Mouse (Mus musculus): Measurements from ENCODE around the gene Abcd2.

Abcd2 gene

DNA sequence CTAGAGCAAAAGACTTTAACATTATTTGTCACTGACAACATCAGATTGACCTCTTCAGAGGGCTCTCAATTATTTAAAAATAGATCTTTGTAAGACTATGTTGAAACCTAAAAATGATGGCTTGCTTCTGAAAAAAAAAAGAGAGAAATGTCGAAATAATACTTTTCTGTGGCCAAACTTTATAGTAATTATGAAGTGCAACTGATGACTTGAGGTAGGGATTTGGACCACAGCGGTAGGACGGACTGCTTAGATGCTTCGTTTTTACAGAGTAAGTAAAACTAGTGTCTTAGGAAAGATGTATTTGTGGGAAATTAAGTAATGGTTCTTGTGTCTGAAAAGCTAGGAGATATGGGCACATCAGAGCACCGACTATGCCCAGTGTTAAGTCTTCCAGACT, 30.4 kb downstream of the Abcd2 start:
- DNase-seq = no peak

DNA sequence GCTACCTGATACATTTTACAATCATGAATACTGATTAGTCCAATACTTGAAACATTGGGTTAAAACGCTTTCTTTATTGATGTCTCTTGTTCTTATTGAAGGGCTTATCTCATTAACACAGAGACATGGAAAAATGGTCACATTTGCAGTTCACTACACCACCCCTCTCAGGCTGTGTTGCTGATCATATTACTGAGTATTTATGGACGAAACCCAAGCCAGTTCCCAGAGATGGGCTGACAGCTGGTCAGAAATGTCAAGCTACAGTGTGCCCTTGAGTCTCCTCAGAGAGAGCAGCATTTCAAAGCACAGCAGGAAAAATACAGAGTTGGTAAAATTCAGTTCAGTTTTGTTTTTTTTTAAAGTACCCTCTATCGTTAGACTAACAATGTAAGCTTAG, 38.3 kb downstream of the Abcd2 start:
- no peak for DNase-seq

DNA sequence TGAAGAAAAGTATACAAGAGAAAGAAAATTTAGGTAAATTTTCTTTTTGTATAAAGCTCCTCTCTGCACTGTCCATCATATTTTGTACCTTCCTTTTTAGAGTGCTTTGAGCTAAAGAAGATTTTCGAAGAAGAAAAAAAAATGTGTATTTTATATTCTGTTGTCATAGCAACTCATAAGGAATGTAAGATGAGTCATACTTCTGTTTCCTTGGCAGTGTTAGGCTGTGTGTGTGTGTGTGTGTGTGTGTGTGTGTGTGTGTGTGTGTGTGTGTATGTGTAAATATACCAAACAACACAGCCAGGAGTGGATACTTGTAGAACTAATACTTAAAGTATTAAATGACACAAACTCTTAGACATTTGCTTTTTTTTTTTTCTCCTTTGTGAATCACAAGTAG, 39.0 kb downstream of the Abcd2 start:
- peak; percentile 18 for DNase-seq

DNA sequence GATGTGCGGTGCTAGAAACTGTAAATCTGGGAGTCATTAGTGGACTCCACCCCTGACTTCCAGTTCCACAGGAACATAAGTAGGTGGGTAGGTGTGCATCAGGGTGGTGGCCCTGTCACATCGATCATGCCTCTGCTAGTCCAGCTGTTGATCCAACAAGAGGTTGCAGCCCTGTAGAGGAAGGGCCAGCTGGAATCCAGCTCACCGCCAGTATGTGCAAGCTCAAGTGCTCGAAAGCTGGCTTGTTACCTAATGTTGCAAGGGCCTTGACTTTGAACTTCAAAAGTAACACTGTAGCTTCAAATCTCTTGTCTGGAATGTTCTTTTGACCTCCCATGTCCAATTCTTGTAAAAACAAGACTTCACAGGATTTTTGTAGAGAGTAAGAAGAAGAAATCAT, 67.0 kb downstream of the Abcd2 start:
- DNase-seq = no peak

DNA sequence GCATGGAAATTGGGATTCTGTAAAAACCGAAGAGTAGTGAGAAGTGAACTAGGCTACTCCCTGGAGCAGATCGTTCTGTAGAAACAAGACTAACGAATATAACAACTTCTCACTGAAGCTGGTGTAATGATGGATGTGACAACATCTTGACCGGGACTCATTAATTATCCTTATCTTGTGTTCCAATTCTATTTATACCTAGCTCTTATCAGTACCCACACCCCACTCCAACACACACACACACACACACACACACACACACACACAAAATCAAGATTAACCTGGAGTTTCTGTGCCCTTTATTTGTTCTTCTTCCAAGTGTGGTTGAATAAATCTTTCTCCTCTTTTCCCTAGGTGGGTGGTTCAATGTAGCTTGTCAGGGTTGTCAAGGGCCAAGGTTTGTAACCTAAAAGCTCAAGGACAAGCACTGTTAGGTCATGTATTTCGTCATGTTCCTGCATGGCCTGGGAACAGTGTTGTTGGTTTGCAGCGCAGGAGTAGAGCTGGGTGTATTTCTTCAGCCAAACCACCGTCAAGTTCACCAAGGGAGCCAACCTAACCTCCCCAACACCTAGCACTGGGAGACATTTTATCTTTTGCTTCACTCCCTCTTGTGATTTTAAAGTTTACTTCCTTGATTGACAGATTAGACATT, 78.9 kb downstream of the Abcd2 start:
- DNase-seq = no peak

DNA sequence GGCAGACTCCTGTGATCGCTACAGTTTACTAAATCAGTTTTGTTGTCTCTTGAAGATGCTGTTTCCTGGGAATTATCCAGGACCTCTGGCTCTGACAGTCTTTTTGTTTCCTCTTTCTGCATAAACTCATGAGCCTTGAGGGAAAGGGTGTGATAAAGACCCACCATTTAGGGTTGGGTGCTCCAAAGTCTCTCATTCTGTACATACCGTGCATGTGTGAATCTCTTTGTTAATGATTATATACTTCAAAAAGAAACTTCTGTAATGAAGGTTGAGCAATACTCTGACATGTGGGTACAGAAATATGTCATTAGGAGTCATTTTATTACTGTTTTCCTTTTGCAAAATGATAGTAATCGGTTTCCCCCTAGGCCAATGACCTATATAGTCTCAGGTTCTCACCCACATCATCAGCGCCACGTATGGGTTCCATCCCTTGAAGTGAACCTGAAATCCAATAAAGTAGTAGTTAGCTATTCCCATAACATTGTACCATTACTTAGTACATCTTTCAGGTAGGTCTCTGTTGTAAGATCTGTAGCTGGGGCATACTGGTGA, 83.4 kb downstream of the Abcd2 start:
- no peak for DNase-seq

DNA sequence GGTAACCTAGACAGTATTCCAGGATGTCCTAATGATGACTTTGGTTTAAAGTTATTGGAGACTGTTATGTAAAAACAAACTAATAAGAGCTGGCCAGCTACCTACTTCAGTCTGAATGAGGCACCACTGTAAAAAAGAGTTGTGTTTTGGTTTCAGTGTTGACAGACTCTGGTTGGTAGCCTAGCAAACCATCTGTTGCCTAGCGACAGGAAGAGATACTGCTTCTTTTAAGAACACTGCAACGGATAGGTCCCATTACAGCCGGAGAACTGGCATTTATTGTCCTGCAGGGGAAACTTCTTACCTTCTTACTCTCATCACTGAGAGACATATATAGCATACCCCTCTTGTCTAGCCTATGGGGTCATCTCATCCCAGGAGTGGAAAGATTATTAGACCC, 86.7 kb downstream of the Abcd2 start:
- peak; percentile 52 for DNase-seq

DNA sequence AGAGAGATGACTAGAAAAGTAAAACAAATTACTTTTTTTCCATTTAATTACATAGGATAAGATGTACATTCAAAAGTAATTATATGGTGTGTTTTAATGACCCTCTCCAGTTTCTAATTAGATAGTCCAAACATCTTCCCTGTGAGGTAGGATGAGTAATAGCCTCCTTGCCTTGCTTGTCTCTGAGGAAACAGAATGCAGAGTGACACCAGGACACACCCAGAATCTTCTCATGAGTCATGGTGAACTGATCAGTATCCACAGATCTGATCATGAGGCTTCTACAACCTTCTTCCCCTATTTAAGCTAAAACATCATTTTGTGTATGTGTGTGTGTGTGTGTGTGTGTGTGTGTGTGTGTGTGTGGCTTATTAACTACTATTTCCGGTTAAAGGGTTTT, 87.3 kb downstream of the Abcd2 start:
- no peak for DNase-seq

DNA sequence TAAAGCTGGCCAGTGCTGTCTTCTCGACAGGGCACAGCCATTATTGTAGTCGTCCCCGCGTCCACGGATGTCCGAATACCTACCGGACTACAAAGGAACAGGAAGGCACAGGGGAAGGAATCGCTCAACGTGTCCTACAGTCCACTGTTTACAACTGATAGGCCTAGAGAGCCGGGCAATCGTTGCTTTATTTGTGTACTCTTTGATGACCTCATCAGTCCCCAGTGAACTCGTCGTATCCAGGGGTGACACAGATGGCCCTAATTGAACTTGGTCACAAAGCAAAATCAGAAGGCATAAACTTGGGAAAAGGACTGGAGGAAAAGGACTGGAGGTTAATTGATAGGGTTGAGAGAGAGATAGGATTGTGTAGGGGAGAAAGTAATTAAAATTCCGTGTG, 87.8 kb downstream of the Abcd2 start:
- DNase-seq = no peak

DNA sequence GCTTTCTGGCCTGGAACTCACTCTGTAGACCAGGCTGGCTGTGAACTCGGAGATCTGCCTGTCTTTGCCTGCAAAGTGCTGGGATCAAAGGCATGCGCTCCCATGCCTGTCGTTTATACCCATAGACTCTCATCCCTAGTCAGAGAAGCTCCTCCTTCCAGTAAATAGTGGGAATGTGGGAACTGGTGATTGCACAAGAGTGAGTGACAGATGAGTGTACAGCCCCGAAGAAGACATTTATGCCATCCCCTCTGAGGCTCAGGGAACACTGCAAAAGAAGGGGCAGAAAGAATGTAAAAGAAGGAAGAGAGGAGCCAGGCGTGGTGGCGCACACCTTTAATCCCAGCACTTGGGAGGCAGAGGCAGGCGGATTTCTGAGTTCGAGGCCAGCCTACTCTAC, 88.3 kb downstream of the Abcd2 start:
- DNase-seq = no peak

DNA sequence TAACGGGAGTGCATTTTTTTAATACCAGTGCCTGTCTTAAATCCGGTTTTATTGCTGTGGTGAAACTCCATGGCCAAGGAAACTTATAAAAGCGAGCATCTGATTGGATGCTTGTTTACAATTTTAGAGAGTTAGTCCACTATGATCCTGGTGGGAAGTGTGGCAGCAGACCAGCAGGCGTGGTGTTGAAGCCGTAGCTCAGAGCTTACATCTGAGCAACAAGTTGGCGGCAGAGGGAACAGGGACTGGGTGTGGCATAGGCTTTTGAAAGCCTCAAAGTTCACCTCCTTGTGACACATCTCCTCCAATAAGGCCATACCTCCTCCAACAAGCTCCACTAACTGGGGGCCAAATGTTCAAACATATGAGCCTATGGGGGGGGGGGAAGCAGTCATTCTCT, 95.0 kb downstream of the Abcd2 start:
- DNase-seq = no peak

Measured in layer of hippocampus, adult 9-11 months (tissue).